Mouse (Mus musculus): ENCODE measurements around the gene Clca3a2.

- TF ChIP-seq EP300 (IDR thresholded peaks at IDR 0.05; ENCODE audit: low read length) (no peak), E2F4 (IDR thresholded peaks at IDR 0.05; ENCODE audit: insufficient replicate concordance, low read depth, low read length) (no peak), ELF1 (IDR thresholded peaks at IDR 0.05; ENCODE audit: low read depth, low read length) (no peak), POLR2A (IDR thresholded peaks at IDR 0.05; ENCODE audit: low read depth, low read length) (no peak)
Measured at GRCm38 (mm10) chr3:144759719-144760118, 59.6 kb downstream of the Clca3a2 start.

Measured in CH12.LX (cell line).